Mouse (Mus musculus) adrenal gland, adult 10 weeks (tissue): ENCODE results near the gene AI661453. TPM values are rescaled to one million over a fixed set of nuclear protein-coding genes. Genes with fewer than 3 reads are reported as not detected.

ENCODE experiments used
- polyA plus RNA-seq: library from polyadenylated mRNA; stranded (reverse); fragments of 350-450 nt; fragmentation: Illumina TruSeq; extraction: RNeasy Lipid Tissue Mini Kit (QIAGEN cat#74804); gene quantifications from one replicate; pipeline ENCODE4 v1.2.3, GENCODE M21; 2014; ENCODE audit warnings: low read depth, low replicate concordance

Gene AI661453
- polyA plus RNA-seq, result not detected

DNA sequence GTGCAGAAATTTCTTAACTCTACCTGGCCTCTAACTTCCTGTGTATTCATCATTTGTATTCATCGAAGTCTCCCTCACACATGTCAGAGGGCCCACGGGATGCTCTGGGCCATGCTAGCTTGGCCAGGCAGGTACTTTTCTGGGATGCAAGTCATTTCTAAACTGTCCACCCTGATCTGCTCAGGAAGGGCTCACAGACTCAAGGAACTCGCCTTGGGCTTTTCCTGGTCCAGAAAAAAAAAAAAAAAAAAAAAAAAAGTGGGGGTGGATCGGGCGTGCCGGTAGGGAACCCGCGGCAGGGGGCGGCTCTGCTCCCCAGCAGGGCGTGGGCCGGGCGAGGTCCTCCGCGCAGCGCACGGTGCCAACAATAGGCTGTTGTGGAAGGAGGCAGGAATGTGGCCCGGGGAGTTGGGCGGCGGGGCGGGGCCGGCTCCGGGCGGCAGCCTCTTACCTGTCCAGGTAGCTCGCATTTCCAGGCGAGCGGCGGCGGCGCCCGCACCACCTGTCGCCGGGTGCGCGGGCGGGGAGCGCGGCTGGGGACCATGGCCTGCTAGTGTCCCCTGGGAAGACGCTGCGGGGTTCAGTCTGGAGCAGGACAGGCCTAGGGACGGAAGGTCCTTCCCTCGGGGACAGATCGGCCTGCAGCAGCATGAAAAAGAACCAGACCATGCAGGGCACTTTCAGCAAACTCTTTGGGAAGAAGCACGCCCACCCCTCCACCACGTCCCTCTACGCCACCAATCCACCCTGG, at the start of gene AI661453:
Gene AI661453 (plus strand): TSS at position 460 of the 751 bp plus-strand sequence.

DNA sequence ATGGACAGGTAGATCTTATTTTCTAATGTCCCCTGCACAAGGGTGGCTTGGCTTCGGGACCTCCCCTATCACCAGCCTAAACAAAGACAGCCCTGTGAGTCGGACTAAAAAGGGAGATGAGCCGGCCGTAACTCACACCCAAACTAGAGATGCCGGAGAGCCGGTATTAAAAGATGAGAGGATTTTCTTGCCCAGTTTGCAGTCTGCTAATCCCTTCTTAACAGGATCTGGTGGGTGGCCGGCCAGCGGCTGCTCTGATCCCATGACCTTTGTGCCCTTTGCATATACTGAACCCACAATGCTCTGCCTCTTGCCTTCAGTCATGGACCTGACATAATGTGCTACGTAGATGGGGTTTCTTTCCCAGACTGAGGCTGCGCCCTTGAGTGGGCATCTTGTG, 36.0 kb upstream of the AI661453 start, which contains the start of gene Guca1a:
Gene Guca1a (minus strand): TSS at position 134 of the 400 bp plus-strand sequence.

GRCm38 (mm10) chr17:47436907-47437547, 612 bp downstream of the AI661453 start, which contains the start of gene 1700001C19Rik:
Gene 1700001C19Rik (minus strand): TSS chr17:47437376.

DNA sequence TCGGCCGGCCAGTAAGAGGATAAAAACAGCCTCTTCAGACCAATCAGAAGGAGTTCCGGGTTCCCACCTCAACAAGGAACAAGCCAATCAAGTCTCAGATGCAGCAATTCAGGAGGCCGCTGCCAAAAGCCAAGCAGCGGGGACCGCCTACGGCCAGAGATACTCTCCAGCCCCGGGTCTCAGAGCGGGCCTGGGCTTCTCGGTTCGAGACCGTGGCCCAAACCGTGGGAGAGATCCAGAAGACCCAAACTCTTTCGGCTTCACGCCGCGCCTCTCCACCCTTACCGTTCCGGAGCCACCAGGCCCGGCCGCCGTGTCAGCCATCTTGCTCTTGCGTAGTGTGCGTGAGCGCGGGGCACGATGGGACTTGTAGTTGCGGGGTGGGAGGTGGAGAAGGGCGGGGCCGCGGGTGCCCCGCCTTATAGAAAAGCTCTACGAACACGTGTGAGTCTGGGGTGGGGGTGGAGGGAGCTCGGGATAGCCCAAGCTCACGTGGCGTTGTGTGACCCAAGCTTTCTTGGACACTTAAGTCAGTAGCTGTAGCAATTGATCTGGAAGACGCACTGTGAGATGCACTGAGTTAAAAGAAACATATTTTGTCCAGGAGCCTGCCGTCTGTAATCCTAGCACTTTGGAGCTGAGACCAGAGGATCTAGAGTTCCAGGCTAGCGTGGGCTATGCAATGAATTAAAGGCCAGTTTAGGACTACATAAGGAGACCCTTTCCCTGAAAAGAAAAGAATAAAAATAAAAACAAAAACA, 65.7 kb downstream of the AI661453 start, which contains the start of gene Taf8:
Gene Taf8 (minus strand): TSS at position 347 of the 761 bp plus-strand sequence.

DNA sequence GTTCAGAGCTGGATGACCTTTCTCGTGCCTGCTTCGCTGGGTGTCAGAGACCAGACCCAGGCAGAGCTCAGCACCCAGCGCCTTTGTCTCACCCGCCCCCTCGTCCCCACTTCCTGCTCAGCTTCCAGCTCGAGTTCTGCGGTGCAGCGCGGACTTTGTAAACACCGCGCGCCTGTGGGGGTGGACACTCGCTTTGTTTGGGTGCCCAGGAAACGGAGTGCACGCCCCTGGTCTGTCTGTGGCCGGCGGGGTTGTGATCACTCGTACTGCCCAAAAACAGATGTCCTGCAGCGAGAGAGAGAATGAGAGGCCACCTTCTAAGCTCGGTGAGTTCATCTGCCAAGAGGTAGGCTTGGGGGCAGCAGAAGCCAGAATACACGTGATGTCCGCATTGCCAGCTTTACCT, 68.5 kb downstream of the AI661453 start, which contains the start of gene Ccnd3:
Gene Ccnd3 (plus strand): TSS at position 111 of the 406 bp plus-strand sequence.

Other genes with a start within 250 kb of the AI661453 start
- 99.0 TPM for gene Mrps10, start 67.7 kb upstream of the AI661453 start, polyA plus RNA-seq
- gene Guca1b, start 51.2 kb upstream of the AI661453 start, polyA plus RNA-seq, result 0.47 TPM
- not detected for gene Guca1a, start 36.0 kb upstream of the AI661453 start, polyA plus RNA-seq
- not detected for gene 1700001C19Rik, start 761 bp downstream of the AI661453 start, polyA plus RNA-seq
- gene Taf8, start 65.7 kb downstream of the AI661453 start, polyA plus RNA-seq, result 6.2 TPM
- gene Ccnd3, start 68.4 kb downstream of the AI661453 start, polyA plus RNA-seq, result 27.5 TPM
- gene Bysl, start 174.9 kb downstream of the AI661453 start, polyA plus RNA-seq, result 2.0 TPM
- gene Med20, start 175.0 kb downstream of the AI661453 start, polyA plus RNA-seq, result 16.0 TPM
- 0.52 TPM for gene Gm20517, start 175.0 kb downstream of the AI661453 start, polyA plus RNA-seq
- gene Usp49, start 194.1 kb downstream of the AI661453 start, polyA plus RNA-seq, result 2.7 TPM